Mouse (Mus musculus) adrenal gland, postnatal 36 days (tissue): ENCODE measurements around the gene Cggbp1. TPM values are rescaled to one million over a fixed set of nuclear protein-coding genes. Genes with fewer than 3 reads are reported as not detected.

ENCODE experiments used
- total RNA-seq, 2 experiments: library from RNA; stranded (reverse); gene quantifications; 2 replicates each; pipeline ENCODE4 v1.2.3; 2021

Cggbp1 gene
- total RNA-seq, 2 experiments from 2014 or later, result 131 to 157 TPM

Other genes starting within 250 kb of the Cggbp1 start
- not detected for gene Csnka2ip, start 249.6 kb upstream of the Cggbp1 start, total RNA-seq
- gene 4930453N24Rik, start 80.8 kb upstream of the Cggbp1 start, total RNA-seq, result 10 to 100 TPM; 27.7 to 31.7 TPM
- 10 to 100 TPM; 18.7 to 23.3 TPM for gene Zfp654, start 344 bp upstream of the Cggbp1 start, total RNA-seq